Mouse (Mus musculus): ENCODE measurements around the gene Ttc17.
"Not testable (repeated sequence)": the region's sequence is repeated elsewhere in the genome, so short reads cannot be mapped to it uniquely, and the experiment has no call there.

The Ttc17 gene

DNA sequence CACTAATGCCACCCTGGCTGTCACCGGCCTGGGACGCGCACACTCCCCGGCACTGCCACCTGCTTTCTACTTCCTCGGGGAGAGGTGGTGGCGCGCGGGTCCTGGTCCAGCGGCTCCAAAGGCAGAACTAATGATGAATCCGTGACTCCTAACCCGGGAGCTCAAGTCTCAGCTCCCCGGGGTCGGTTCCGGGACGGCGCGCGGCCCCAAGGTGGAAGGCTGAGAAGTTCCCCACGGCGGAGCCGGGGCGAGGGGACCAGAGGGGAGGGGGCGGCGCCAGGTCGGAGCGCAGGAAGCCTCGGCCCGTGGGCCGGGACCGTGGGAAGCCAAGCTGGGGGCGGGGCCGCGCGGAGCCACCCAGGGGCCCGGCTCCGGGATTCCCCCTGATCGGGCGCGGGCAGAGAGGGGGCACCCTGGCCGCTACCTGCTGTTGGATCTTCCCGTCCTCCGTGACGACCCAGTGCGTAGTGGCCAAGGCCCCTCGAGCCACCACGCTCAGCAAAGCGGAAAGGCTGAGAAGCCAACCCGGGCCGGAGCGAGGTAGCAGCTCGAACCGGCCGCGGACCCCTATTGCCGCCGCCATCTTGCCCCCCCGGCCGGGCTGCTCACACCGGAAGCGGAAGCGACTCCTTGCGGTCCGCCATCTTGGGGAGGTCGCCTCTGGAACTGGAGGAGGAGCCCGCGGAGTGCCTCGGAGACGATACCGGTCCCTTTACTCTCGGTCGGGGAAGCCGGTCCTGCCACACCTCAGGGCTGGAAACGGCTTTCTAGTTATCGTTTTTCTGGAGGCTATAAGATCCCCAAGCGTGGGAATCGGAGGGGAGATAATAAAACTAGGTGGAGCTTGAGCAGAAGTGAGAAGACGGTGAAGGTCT, at the start of gene Ttc17:
Ttc17 (minus strand) TSS at position 607 of the 875 bp plus-strand sequence.
- peak; percentile 83 for DNase-seq

- DNase-seq: no peak
These were observed 43.2 kb upstream of the Ttc17 start for GRCm38 (mm10) chr2:94449643-94450042.

DNA sequence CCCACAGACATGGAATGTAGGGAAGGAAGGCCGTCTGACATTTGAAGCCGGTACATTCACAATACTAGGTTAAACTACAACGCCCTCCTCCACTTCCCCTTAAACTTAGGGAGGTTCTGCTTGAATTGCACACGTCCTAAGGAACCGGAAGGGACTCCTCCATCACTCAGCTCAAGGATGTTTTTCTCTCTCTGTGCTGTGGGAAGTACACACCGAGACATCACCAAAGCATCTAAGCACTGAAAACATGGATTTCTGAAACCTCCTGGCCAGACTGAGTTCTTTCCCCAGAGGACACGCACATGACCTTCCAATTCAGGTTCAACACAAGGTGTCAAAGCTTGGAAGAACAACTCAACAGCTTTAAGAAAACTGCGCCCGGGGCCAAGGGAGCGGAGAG, 30.5 kb upstream of the Ttc17 start:
- DNase-seq: no peak

DNA sequence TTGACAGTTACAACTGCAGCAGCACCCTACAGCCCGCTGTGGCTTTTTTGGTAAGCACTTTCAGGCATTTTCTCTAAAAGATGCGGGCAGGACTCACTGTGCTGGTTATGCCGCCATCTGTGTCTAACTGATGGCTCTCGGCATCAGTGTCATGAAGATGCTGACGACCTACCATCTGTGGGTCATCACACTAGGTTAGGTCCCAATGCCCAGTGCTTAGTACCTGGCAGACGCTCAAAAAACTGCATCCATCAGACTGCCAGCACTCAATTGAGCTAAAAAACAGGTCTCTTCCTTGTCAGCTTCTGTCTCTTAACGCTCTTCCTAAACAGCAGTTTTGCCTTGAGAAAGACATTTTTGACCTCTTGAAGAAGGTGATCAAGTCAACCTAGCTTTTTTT, 29.0 kb upstream of the Ttc17 start:
- DNase-seq: no peak

GRCm38 (mm10) chr2:94434833-94435232, 28.3 kb upstream of the Ttc17 start:
- no peak for DNase-seq

GRCm38 (mm10) chr2:94432214-94432613, 25.7 kb upstream of the Ttc17 start:
- DNase-seq: no peak

GRCm38 (mm10) chr2:94428456-94428855, 22.0 kb upstream of the Ttc17 start:
- DNase-seq: no peak

- no peak for DNase-seq
These were observed 952 bp upstream of the Ttc17 start for GRCm38 (mm10) chr2:94407441-94407840.

GRCm38 (mm10) chr2:94407021-94407420, 532 bp upstream of the Ttc17 start:
- DNase-seq: no peak

DNA sequence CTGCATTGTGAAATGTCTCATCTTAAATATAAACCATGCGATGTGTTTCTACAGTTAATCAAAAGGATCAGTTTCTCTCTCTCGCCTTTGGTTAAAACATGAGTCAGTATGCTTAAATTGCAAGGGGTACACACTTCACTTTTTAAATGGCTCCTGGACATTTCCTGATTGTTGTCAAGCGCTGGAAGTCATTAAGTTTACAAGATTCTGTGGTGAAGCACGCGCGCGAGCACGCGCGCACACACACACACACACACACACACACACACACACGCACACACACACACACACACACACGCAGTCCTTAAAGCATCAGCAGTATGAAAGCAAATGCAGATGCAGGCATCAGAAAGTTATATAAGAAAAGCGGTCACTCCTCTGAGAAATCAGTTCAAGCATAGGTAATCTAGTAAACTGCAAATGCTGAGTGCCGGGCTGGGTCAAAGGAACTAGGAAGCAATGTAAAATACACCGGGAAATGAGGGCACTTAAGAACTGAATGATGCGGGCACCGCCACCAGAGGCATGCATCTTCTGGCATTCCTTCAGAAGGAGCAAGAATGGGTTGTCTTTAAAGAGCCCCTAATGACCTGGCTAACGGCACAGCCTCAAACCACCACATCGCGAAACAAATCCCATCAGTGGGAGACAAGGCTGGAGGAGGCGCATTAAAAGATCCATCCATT, 949 bp downstream of the Ttc17 start:
- DNase-seq: no peak

GRCm38 (mm10) chr2:94404512-94405240, 1.8 kb downstream of the Ttc17 start:
- DNase-seq: no peak

DNA sequence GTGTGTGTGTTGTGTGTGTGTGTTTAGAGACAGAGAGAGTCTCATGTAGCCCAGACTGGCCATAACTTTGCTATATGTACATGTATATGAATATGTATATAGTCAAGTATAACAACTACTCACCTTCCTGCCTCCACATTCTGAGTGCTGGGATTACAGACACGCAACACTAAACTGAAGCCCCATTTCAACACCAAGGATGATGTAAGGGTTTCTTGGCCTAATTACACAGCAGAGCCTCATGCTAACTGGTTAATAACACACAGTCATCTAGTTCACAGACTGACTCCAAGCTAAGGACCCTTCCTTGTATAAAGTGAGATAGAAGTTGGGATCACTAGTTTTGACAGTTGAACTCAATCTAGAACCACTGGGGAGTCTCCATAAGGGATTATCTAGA, 3.9 kb downstream of the Ttc17 start:
- DNase-seq: no peak

GRCm38 (mm10) chr2:94402096-94402495, 4.4 kb downstream of the Ttc17 start:
- no peak for DNase-seq

GRCm38 (mm10) chr2:94401006-94401405, 5.5 kb downstream of the Ttc17 start:
- no peak for DNase-seq

- DNase-seq: no peak
These were observed 8.1 kb downstream of the Ttc17 start for GRCm38 (mm10) chr2:94398138-94398970.

GRCm38 (mm10) chr2:94397453-94397852, 9.0 kb downstream of the Ttc17 start:
- no peak for DNase-seq

DNA sequence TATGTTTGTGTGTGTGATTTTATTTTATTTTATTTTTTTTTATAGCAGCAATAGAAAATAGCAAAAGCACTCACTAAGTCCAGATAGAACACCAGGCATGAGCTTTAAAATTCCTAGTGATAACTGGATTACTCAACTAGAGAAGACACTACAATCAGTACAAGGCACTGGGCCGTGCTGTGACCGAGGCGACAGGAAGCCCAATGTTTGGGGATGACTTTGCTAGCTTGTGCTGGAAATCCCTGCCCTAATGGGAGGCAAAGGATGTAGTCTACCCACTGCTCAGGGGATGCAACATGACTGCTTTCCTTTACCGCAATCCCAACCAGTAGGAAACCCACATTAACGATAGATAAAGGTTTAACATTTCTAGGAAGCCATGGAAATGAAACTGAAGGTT, 10.2 kb downstream of the Ttc17 start:
- no peak for DNase-seq

- not testable (repeated sequence) for DNase-seq
These were observed 15.4 kb downstream of the Ttc17 start for GRCm38 (mm10) chr2:94391127-94391526.

DNA sequence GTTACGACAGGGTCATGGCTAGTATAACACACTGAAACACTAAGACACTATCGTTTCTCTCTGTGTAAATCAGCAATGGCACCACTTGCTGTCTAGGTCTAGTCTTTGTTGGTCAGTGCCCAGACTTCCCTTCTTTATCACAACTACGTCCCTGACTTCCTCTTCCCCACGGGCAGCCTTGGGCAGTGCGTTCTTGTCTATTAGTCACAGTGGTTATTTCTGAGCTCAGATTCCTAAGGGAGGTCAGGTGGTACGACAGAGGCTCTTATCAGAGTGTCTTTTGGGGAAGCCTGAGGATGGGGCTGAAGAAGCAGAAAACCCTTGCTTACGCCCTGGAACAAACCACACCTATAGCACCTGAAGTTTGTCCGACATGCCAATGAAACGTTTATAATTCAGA, 17.5 kb downstream of the Ttc17 start:
- DNase-seq: no peak

GRCm38 (mm10) chr2:94387846-94388245, 18.6 kb downstream of the Ttc17 start:
- DNase-seq: no peak

GRCm38 (mm10) chr2:94384483-94384882, 22.0 kb downstream of the Ttc17 start:
- DNase-seq: not testable (repeated sequence)

- DNase-seq: no peak
These were observed 25.3 kb downstream of the Ttc17 start for GRCm38 (mm10) chr2:94381057-94381647.

Data from kidney, adult 11 months (tissue).